Mouse (Mus musculus) small intestine, adult 2 months (tissue): ENCODE results near the gene Gm14137.

ENCODE experiments used
- CTCF ChIP-seq: fragments of 200-500 bp; IDR thresholded peaks from 2 replicates; pipeline ENCODE4 v1.5.1; 2012; ENCODE audit warnings: low read depth, mild to moderate bottlenecking, control low read depth, inconsistent platforms, low read length, moderate library complexity, mixed read lengths; ENCODE audit not compliant: insufficient replicate concordance, insufficient read length; ENCODE audit errors: extremely low read depth
- POLR2A ChIP-seq: fragments of 200-500 bp; IDR thresholded peaks from 2 replicates; pipeline ENCODE4 v1.6.1; 2012; ENCODE audit warnings: low read depth, mild to moderate bottlenecking, control low read depth, inconsistent platforms, low read length, moderate library complexity

GRCm38 (mm10) chr2:119198934-119199333 lies 24.6 kb downstream of the Gm14137 start:
- TF ChIP-seq CTCF (no peak), POLR2A (no peak)
